In genomic region chr17:45244870-45245269, GRCm38 (mm10) we compare ENCODE assay signal across 10 mouse cellular contexts.
A peak's percentile ranks its signal among the peaks of the same experiment; 100 is the strongest.
DNase-seq lines count a peak whose midpoint lies in the region; ATAC-seq and TF ChIP-seq lines count a peak whose summit lies in the region.
"Had no signal": no experiment of that assay in that cellular context is flagged by ENCODE, and none has a peak within 500 bp of the region (broad histone marks: within the 10 kb centered on the region; RNA-seq: fewer than 3 reads in every experiment).

No protein-coding gene starts in this region.

- no peak overlapping the region for H3K4me3 ChIP-seq in forebrain, embryonic 14.5 days (ENCODE audit: low read depth, low read length)
- no peak overlapping the region for H3K4me3 ChIP-seq in forebrain, postnatal 0 days (ENCODE audit: low read depth, low read length)
- H3K4me3 ChIP-seq in lung, adult 2 months (replicated peaks; ENCODE audit: extremely low read depth, low read depth, low read length) = no peak overlapping the region
- no peak overlapping the region for H3K4me3 ChIP-seq in layer of hippocampus, adult 2 months

- no peaks in the 10 kb centered on the region for H3K4me1 ChIP-seq in forebrain, embryonic 14.5 days (ENCODE audit: control insufficient read depth, insufficient read depth, low read length)
- no peaks in the 10 kb centered on the region for H3K4me1 ChIP-seq in forebrain, postnatal 0 days (ENCODE audit: insufficient read depth)
- H3K4me1 ChIP-seq in lung, adult 2 months (ENCODE audit: control insufficient read depth, insufficient read depth, low read length) = no peaks in the 10 kb centered on the region

- WGBS in forebrain, embryonic 14.5 days = 68% methylated on average over 10 of the region's 10 CpGs
- 62% methylated on average over 10 of the region's 10 CpGs for WGBS in forebrain, postnatal 0 days
- 33% methylated on average over 10 of the region's 10 CpGs for WGBS in lung, adult 2 months

- no peak for TF ChIP-seq CTCF in forebrain, postnatal 0 days (IDR thresholded peaks at IDR 0.05; ENCODE audit: low read depth)
- TF ChIP-seq CTCF in lung, adult 2 months (IDR thresholded peaks at IDR 0.05; ENCODE audit: insufficient read depth, low read length) = no peak
- no peak for TF ChIP-seq CTCF in layer of hippocampus, adult 2 months (conservative IDR thresholded peaks at IDR 0.05)

- H3K36me3 ChIP-seq in forebrain, embryonic 14.5 days (ENCODE audit: control insufficient read depth, insufficient read depth, low read length) = no peaks in the 10 kb centered on the region
- no peaks in the 10 kb centered on the region for H3K36me3 ChIP-seq in forebrain, postnatal 0 days (ENCODE audit: insufficient read depth)

- DNase-seq in forebrain, embryonic 14.5 days (ENCODE audit: low spot score) = peak; percentile 26
- no peak for DNase-seq in forebrain, postnatal 0 days
- peak; percentile 86 for DNase-seq in MN1 (ENCODE audit: low spot score)
- DNase-seq in cerebellum, postnatal 36 days = peak; percentile 22 to 30
- DNase-seq in lung, adult 2 months = peak; percentile 10
- DNase-seq in layer of hippocampus, adult 2 months (ENCODE audit: low spot score in 2 of 2) = no peak
- no peak for DNase-seq in thymus, adult 18-20 months
- DNase-seq in gastrocnemius, postnatal 10 days = no peak
- DNase-seq: gastrocnemius, postnatal 25 days had no signal

- ATAC-seq in forebrain, embryonic 14.5 days = no peak
- ATAC-seq in forebrain, postnatal 0 days = no peak

- no peaks in the 10 kb centered on the region for H3K9me3 ChIP-seq in forebrain, embryonic 14.5 days (replicated peaks; ENCODE audit: control insufficient read depth, low read length)
- no peaks in the 10 kb centered on the region for H3K9me3 ChIP-seq in forebrain, postnatal 0 days (ENCODE audit: low read length)

- TF ChIP-seq POLR2A in lung, adult 2 months (IDR thresholded peaks at IDR 0.05; ENCODE audit: borderline replicate concordance, extremely low read depth, low read depth, low read length) = no peak

- no peaks in the 10 kb centered on the region for H3K27me3 ChIP-seq in forebrain, embryonic 14.5 days (replicated peaks; ENCODE audit: control insufficient read depth, insufficient read depth, low read length)
- H3K27me3 ChIP-seq in forebrain, postnatal 0 days (ENCODE audit: insufficient read depth, low read length) = no peaks in the 10 kb centered on the region

- no peak overlapping the region for H3K27ac ChIP-seq in forebrain, embryonic 14.5 days (ENCODE audit: low read depth, low read length)
- no peak overlapping the region for H3K27ac ChIP-seq in forebrain, postnatal 0 days (ENCODE audit: low read depth, low read length)
- no peak overlapping the region for H3K27ac ChIP-seq in layer of hippocampus, adult 2 months
- H3K27ac ChIP-seq: kidney, postnatal 0 days had no signal

- no peak overlapping the region for H3K4me2 ChIP-seq in forebrain, embryonic 14.5 days (ENCODE audit: low read length)
- H3K4me2 ChIP-seq in forebrain, postnatal 0 days (ENCODE audit: low read depth) = no peak overlapping the region

- no peak overlapping the region for H3K9ac ChIP-seq in forebrain, embryonic 14.5 days (ENCODE audit: low read length)
- no peak overlapping the region for H3K9ac ChIP-seq in forebrain, postnatal 0 days

Comparison
In these comparisons a context has a peak if more than half of its experiments do, and no peak if none do; other contexts are left out.
1. DNase-seq: peak in forebrain, embryonic 14.5 days (single experiment), MN1 (single experiment), cerebellum, postnatal 36 days (2 of 2) and lung, adult 2 months (single experiment); none in forebrain, postnatal 0 days (single experiment), layer of hippocampus, adult 2 months (0 of 2), thymus, adult 18-20 months (0 of 2) and gastrocnemius, postnatal 10 days (single experiment).